Mouse (Mus musculus): ENCODE measurements around the gene Pirb. TPM values are rescaled to one million over a fixed set of nuclear protein-coding genes. Genes with fewer than 3 reads are reported as not detected.
A peak's percentile ranks its signal among the peaks of the same experiment; 100 is the strongest.

Gene Pirb
- polyA plus RNA-seq, 1 experiment, result not detected

- no peak for TF ChIP-seq USF1 (IDR thresholded peaks at IDR 0.05; ENCODE audit: low read depth)
- no peak for TF ChIP-seq MYOG (IDR thresholded peaks at IDR 0.05; ENCODE audit: control insufficient read depth, extremely low read depth, insufficient read length)
- TF ChIP-seq CEBPB (IDR thresholded peaks at IDR 0.05; ENCODE audit: low read depth), result no peak
- TF ChIP-seq FOSL1 (IDR thresholded peaks at IDR 0.05; ENCODE audit: insufficient read depth, low read length, poor library complexity, severe bottlenecking), result no peak
- TF ChIP-seq MAX (IDR thresholded peaks at IDR 0.05), result no peak
- TF ChIP-seq CTCF (IDR thresholded peaks at IDR 0.05; ENCODE audit: control insufficient read depth, insufficient read depth, insufficient read length), result no peak
- H3K79me3 ChIP-seq (ENCODE audit: low read depth), result peaks cover 8% of the 10 kb centered on the region
- H3K27me3 ChIP-seq (ENCODE audit: control insufficient read depth, insufficient read depth, insufficient read length), result no peaks in the 10 kb centered on the region
- peak overlapping the region; percentile 6 for H3ac ChIP-seq (ENCODE audit: control insufficient read depth, insufficient read length, low read depth)
- H3K36me3 ChIP-seq (ENCODE audit: control insufficient read depth, insufficient read depth), result no peaks in the 10 kb centered on the region
- H3K4me3 ChIP-seq (ENCODE audit: insufficient read depth, poor library complexity, severe bottlenecking), result no peak overlapping the region
- peaks cover 18% of the 10 kb centered on the region for H3K79me2 ChIP-seq (ENCODE audit: control insufficient read depth, insufficient read depth)
Observed at GRCm38 (mm10) chr7:3666921-3667391, 53.2 kb downstream of the Pirb start.

- no peaks in the 10 kb centered on the region for H3K27me3 ChIP-seq (ENCODE audit: control insufficient read depth, insufficient read depth, insufficient read length)
- H3K4me3 ChIP-seq (ENCODE audit: insufficient read depth, poor library complexity, severe bottlenecking), result peak within 1 kb of the TSS; percentile 48
- TF ChIP-seq FOSL1 (IDR thresholded peaks at IDR 0.05; ENCODE audit: insufficient read depth, low read length, poor library complexity, severe bottlenecking), result no peak
- TF ChIP-seq MAX (IDR thresholded peaks at IDR 0.05), result peak; percentile 54
- TF ChIP-seq CTCF (IDR thresholded peaks at IDR 0.05; ENCODE audit: control insufficient read depth, insufficient read depth, insufficient read length), result no peak
Observed at GRCm38 (mm10) chr7:3665215-3666114, 54.7 kb downstream of the Pirb start, which contains the start of gene Leng1. TSS of gene Leng1 (minus strand) at chr7:3665840.

GRCm38 (mm10) chr7:3664524-3665214 is 55.5 kb downstream of the Pirb start:
- Histone ChIP-seq H3ac (ENCODE audit: control insufficient read depth, insufficient read length, low read depth) (peak overlapping the region; percentile 99), H3K36me3 (ENCODE audit: control insufficient read depth, insufficient read depth) (peaks cover 18% of the 10 kb centered on the region), H3K79me2 (ENCODE audit: control insufficient read depth, insufficient read depth) (peaks cover 18% of the 10 kb centered on the region), H3K79me3 (ENCODE audit: low read depth) (peaks cover 8% of the 10 kb centered on the region), H3K27me3 (ENCODE audit: control insufficient read depth, insufficient read depth, insufficient read length) (no peaks in the 10 kb centered on the region), H3K4me3 (ENCODE audit: insufficient read depth, poor library complexity, severe bottlenecking) (peak overlapping the region; percentile 48)
- TF ChIP-seq FOSL1 (IDR thresholded peaks at IDR 0.05; ENCODE audit: insufficient read depth, low read length, poor library complexity, severe bottlenecking) (no peak), MYOG (IDR thresholded peaks at IDR 0.05; ENCODE audit: control insufficient read depth, extremely low read depth, insufficient read length) (no peak), USF1 (IDR thresholded peaks at IDR 0.05; ENCODE audit: low read depth) (no peak), CTCF (IDR thresholded peaks at IDR 0.05; ENCODE audit: control insufficient read depth, insufficient read depth, insufficient read length) (no peak), CEBPB (IDR thresholded peaks at IDR 0.05; ENCODE audit: low read depth) (no peak), MAX (IDR thresholded peaks at IDR 0.05) (no peak), MYOD1 (IDR thresholded peaks at IDR 0.05; ENCODE audit: control insufficient read depth, insufficient read length, low read depth) (no peak)

More at GRCm38 (mm10) chr7:3665215-3666114, 54.7 kb downstream of the Pirb start, which contains the start of gene Leng1:
- Histone ChIP-seq H3K79me3 (ENCODE audit: low read depth) (peaks cover 8% of the 10 kb centered on the region), H3K79me2 (ENCODE audit: control insufficient read depth, insufficient read depth) (peaks cover 18% of the 10 kb centered on the region), H3ac (ENCODE audit: control insufficient read depth, insufficient read length, low read depth) (peak within 1 kb of the TSS; percentile 99), H3K36me3 (ENCODE audit: control insufficient read depth, insufficient read depth) (peaks cover 12% of the 10 kb centered on the region)

Other genes with a start within 250 kb of the Pirb start
- gene Tarm1, start 217.8 kb downstream of the Pirb start, polyA plus RNA-seq (2012; fragmentation: generic; extraction: Trizol), result not detected
- gene Oscar, start 104.2 kb downstream of the Pirb start, polyA plus RNA-seq (2012; fragmentation: generic; extraction: Trizol), result 0.05 TPM
- 386 TPM for gene Ndufa3, start 103.0 kb downstream of the Pirb start, polyA plus RNA-seq (2012; fragmentation: generic; extraction: Trizol)
- 24.6 TPM for gene Tfpt, start 90.5 kb downstream of the Pirb start, polyA plus RNA-seq (2012; fragmentation: generic; extraction: Trizol)
- 102 TPM for gene Prpf31, start 90.4 kb downstream of the Pirb start, polyA plus RNA-seq (2012; fragmentation: generic; extraction: Trizol)
- 87.1 TPM for gene Cnot3, start 75.1 kb downstream of the Pirb start, polyA plus RNA-seq (2012; fragmentation: generic; extraction: Trizol)
- gene Leng1, start 54.6 kb downstream of the Pirb start, polyA plus RNA-seq (2012; fragmentation: generic; extraction: Trizol), result 10.4 TPM
- gene Tmc4, start 42.8 kb downstream of the Pirb start, polyA plus RNA-seq (2012; fragmentation: generic; extraction: Trizol), result 1.8 TPM
- gene Tsen34, start 27.5 kb downstream of the Pirb start, polyA plus RNA-seq (2012; fragmentation: generic; extraction: Trizol), result 215 TPM
- 45.8 TPM for gene Mboat7, start 26.9 kb downstream of the Pirb start, polyA plus RNA-seq (2012; fragmentation: generic; extraction: Trizol)
- 3,200 TPM for gene Rps9, start 16.4 kb downstream of the Pirb start, polyA plus RNA-seq (2012; fragmentation: generic; extraction: Trizol)
- gene Gm15448, start 105.3 kb upstream of the Pirb start, polyA plus RNA-seq (2012; fragmentation: generic; extraction: Trizol), result not detected
- gene Pira2, start 124.7 kb upstream of the Pirb start, polyA plus RNA-seq (2012; fragmentation: generic; extraction: Trizol), result not detected
- gene Gm14548, start 177.7 kb upstream of the Pirb start, polyA plus RNA-seq (2012; fragmentation: generic; extraction: Trizol), result not detected
- gene Lilra6, start 195.1 kb upstream of the Pirb start, polyA plus RNA-seq (2012; fragmentation: generic; extraction: Trizol), result not detected

Measured in C2C12 (cell line).